Mouse (Mus musculus) layer of hippocampus, adult 9-10 months (tissue): ENCODE measurements at regions not wholly inside any gene's neighbourhood (a gene's known extent, or its start where the extent isn't known, plus 50 kb on each side); places are given as distances from the start of the nearest gene placed in this dataset.

Experiments
- DNase-seq: peaks from one replicate; pipeline ENCODE4 v3.0.0; 2022; ENCODE audit warnings: low spot score

DNA sequence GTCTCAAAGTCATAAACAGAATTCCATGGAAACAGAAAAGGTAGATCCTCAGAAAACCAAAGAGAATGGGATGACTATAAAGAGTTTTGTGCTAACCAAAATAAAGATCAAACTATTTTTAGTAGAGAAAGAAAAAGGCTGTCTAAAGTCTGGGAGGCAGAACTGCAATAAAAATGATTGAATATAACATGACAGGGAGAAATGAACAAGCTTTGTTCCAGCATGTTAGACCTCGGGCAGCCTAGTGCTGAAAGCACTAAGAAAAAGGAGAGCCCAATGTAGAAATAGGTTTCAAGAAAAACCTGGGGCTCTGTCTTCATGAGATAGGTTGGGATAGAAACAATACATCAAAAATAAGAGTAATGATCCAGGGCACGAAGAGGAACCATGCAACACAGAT lies 135.4 kb upstream of the Pcdh7 start:
- DNase-seq = no peak

DNA sequence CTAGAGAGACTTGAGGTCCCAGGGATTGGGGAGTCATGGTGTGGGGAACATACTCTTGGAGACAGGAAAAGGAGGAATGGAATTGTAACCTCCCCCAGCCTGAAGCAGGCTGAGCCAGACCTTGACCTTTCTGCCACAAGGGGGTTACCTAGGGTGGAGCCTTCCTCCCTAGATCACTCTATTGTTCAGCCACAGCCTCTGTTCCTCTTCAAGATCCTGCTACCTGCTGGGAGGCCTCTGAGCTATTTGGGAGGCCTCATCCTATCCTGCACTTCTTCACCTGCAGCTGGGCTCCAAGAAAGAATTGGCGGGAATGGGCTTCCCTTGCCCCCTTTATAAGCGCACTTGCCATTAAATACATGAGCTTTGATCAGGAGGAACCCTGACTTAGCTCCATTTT lies 130.8 kb upstream of the Pcdh7 start:
- DNase-seq = no peak

DNA sequence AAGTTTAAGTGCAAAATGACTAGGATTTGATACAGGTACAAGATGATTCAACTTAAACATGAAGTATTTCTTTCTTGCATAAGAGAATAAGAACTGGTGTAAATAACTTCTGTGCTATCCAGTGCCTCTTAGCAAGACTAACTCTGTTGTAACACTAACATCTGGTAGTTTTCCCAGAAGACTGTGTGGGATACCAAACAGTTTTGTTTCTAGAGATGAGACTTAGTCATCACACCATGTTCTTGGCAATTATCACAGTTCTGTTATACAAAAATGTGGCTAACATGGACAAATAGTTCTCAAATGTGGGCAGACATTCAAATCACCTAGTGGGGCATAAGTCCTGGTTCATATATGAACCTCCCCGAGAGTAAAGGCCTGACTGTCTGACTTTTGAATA lies 121.8 kb upstream of the Pcdh7 start:
- DNase-seq = peak; percentile 22

DNA sequence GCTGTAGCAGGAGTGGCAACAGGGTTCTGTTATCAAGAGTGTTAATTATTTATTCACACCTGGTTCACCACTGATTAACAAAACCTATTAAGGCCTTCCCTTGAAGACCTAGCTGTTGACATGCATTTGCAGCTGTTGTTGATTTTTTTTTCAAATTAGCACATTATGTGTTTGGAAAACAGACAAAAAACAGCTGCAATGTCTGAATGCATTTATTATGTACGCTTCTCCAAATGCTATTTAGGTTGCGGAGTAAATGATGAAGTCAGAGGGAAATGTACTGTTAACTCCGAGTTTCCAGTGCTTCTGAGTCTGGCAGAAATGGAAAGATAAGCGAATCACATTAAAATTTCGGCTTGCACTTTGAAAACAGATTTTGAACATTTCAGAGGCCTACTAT lies 120.7 kb upstream of the Pcdh7 start:
- no peak for DNase-seq

DNA sequence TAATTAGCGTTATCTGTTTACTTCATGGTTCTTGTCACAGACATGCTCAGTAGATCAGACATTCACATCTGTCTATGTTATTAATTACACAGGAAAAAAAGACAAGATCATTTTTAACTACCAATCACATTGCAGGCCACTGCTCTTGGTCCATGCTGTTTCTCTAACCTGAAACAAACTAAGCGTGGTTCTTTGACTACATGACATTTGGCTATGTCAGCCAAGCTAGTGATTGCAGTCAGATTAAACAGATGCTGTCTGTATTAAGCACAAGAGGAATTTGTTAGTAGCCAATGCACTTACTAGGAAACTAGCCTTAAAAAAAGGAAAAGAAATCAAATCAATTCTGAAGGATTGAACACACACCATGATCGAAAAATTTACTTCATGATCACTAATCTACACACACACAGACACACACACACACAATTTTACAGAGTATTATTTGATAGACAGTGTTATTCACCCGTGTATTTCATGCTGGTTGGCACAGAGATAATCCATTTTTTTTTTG lies 119.5 kb upstream of the Pcdh7 start:
- no peak for DNase-seq
